Mouse (Mus musculus): ENCODE results near the gene Gm20538.
A peak's percentile ranks its signal among the peaks of the same experiment; 100 is the strongest.

Gene Gm20538

DNA sequence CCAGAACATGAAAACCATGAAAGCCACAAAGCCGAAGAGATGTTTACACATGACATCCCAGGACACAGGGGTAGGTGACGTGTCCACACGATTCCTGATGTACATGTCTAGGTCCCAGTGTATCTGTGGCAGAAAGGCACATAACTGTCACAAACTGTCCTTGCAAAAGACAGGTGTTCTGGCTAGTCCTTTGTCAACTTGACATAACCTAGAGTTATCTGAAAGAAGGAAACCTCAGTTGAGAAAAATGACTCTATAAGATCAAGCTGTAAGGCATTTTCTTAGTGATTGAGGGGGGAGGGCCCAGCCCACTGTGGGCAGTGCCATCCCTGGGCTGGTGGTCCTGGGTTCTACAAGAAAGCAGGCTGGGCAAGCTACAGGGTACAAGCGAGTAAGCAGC, at the start of gene Gm20538:
Gene Gm20538, minus strand, starts transcription at position 101 of the 400 bp plus-strand sequence.
- DNase-seq: no peak

DNA sequence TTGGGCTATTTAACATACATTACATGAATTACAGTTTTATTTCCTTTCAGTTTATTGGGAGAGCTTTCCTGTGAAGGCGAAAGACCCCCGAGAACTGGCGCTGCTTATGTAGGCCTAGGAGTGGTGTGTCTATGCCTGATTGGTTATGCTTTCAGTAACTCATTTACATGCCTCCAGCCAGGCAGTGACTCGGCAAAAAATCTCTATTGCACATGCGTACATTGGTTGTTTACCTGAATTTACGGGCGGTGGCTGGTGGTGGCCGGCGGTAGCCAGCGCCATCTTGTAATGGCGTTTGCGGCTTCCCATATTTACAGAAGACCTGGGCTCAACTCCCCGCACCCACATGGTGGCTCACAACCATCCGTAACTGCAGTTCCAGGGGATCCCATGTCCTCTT, 41.5 kb upstream of the Gm20538 start:
- no peak for DNase-seq

- DNase-seq: no peak
Measured at GRCm38 (mm10) chr19:44591638-44592037, 39.0 kb upstream of the Gm20538 start.

- no peak for DNase-seq
Measured at GRCm38 (mm10) chr19:44590992-44591391, 38.4 kb upstream of the Gm20538 start.

DNA sequence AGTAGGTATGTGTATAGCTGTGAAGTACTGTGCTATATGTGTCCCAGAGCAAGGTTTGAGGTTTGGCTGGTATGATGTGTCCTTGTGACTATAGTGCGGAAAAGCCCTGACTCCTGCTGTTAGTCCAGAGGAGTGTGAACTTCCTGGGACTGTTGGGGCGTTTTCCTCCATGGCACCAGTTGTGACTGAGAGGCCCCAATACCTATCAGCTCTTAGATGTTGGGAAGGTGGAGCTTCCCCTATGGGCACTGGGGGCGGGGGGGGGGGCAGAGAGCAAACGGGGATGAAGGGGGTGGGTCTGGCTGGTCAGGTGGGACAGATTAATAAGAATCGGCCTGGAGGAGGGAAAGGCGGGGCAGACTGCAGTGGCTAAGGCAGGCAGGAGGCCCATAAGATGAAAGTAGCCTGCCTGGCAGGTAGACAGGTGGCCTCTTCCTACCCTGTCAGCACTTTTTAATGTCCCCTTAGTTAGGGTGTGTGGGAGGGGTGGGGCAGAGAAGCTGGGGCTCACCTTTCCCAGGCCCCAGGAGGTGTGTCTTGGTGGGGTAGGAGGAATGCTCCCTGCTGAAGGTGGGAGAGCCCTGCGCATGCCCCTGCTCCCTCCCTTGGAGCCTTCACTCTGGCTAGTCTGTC, 37.1 kb upstream of the Gm20538 start:
- no peak for DNase-seq

DNA sequence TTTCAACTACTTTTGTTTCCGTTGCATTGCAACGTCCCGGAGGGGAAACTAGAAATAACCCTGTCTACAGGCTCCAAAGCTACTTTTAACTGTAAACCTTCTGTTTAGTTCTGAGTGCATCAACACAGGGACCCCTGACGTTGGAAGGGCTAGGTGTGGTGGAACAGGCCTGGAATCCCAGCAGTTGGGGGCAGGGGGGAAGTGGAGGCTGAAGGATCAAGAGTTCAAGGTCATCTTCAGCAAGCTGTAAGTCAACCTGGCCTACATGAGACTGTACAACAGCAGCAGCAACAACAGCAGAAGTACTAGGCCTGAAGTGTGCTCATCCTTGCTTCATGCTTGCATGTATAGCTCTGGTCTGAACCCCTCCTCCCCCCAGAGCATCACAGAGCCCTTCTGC, 35.4 kb upstream of the Gm20538 start:
- DNase-seq: no peak

DNA sequence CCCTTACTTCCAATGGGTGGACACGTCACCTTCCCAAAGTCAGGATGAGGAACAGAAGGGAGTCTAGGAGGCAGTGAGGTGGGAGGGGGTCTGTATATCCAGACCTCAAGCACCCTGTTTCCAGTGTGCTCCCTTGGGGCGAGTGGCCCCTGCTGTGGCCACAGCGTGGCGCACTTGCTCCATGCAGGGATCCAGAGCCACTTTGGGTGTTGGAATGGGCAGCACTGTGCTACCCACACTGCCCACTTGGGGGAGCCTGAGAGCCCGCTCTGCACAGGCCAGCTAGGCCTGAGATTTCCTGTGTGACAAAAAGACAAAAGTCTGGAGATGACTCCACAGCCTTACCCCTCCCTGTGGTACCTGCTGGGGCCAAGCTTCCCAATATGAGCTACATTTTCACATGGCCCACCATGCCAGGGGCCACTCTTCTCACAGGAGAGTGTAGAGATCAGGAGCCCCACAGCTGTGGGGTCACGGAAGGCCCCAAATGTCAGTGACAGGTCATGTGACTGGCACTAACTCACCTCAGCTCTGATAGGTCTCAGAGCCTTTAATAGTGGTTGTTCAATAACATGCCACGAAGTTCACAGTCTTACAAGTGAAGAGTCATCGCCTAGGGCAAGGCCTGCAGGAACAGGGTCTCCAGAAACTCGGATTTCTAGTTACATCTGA, 30.1 kb upstream of the Gm20538 start:
- peak; percentile 94 for DNase-seq

- DNase-seq: no peak
Measured at GRCm38 (mm10) chr19:44582103-44582502, 29.5 kb upstream of the Gm20538 start.

GRCm38 (mm10) chr19:44578038-44578437, 25.4 kb upstream of the Gm20538 start:
- DNase-seq: no peak

DNA sequence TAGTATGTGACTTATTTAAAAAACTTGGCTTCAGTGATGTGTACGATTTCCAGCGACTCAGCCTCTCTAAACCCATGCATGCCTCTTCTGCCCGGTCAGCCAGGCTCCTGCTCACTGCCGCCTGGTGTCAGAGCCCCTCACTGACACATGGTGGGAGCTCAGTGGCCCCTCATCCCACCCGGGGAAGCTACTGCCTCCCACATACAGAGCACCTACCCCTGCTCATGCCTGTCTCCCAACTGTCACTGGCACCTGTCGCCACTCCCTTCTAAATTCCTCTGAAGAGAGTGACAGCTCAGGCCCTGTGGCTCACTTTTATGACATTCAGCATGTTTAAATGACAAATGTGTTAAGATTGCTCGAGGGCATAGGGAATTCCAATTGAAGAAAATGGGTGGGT, 23.6 kb upstream of the Gm20538 start:
- DNase-seq: no peak

DNA sequence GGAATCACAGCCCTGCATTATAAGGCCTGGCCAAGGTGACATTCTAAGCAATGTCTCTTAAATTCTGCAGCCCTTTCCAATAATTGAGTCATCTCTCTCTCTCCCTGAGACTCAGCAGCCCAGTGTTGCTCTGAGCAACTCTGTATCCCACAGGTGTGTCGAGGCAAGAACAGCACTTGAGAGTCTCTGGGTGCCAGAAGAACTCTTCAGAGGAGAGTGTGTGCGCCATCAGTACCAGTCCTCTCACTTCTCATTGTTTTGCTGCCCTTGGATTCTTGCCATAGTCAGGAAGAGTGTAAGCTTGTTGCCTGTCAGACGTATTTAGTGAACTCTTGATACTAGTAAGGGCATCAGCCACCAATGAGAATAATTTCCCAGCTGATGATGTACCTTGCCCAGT, 15.1 kb upstream of the Gm20538 start:
- no peak for DNase-seq

DNA sequence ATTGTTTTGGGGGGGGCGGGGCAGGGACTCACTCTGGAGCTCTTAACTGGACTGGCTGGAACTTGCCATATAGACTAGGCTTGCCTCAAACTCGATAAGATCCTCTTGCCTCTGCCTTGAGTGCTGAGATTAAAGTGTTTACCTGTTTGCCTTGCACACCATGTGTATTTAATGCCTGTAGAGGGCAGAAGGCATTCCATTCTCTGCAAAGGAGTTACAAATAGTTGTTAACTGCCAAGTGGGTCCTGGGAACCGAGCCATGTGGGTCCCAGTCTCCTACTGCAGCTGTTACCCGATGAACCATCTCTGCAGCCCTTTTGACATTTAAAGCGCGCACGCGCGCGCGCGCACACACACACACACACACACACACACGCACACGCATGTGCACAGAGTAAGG, 11.4 kb upstream of the Gm20538 start:
- peak; percentile 30 for DNase-seq

DNA sequence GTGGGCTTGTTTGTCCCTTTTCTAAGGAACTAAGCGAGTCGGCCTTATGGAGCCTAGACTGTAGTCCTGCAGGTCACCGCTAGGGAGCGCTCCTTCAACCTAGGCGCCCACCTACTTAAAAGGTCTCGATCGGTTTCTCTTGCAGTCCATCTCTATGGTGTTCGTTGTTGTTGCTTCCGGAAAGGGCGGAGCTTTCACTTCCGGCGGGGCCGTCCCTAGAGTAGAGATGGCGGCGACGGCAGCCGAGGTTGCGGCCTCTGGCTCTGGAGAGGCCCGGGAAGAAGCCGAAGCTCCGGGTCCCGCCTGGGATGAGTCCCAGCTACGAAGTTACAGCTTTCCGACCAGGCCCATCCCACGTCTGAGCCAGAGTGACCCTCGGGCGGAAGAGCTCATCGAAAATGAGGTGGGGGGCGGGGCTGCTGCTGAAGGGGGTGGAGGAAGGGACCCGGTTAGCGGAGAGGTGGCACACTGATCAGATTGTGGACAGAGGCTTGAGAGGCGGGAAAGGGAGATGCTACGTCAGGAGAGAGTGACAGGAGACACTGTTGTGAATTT, 10.1 kb upstream of the Gm20538 start, which contains the start of gene Hif1an:
Gene Hif1an, plus strand, starts transcription at position 199 of the 555 bp plus-strand sequence.
- DNase-seq: peak; percentile 97

GRCm38 (mm10) chr19:44554861-44555590, 2.4 kb upstream of the Gm20538 start, which contains the start of gene Ndufb8:
Ndufb8 (minus strand) TSS chr19:44555440.
- peak; percentile 98 for DNase-seq

DNA sequence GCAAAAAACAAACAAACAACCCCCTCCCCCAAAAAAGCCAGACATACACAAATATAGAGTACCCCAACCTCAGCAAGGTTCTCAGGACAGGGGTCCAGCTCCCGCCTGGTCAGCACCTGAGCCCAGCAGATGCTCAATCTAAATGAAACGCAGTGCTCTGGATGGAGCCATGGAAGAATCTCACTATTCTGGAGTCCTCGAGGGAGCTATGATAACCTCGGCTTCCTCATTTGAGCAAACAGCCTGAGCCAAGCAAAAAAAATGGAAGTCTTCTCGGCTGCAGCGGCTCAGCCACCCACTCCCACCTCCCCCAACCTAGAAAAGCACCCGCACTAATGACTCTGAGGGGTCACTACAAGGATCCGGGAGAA, 1.8 kb upstream of the Gm20538 start:
- no peak for DNase-seq

- DNase-seq: no peak
Measured at GRCm38 (mm10) chr19:44553286-44553685, 655 bp upstream of the Gm20538 start.

DNA sequence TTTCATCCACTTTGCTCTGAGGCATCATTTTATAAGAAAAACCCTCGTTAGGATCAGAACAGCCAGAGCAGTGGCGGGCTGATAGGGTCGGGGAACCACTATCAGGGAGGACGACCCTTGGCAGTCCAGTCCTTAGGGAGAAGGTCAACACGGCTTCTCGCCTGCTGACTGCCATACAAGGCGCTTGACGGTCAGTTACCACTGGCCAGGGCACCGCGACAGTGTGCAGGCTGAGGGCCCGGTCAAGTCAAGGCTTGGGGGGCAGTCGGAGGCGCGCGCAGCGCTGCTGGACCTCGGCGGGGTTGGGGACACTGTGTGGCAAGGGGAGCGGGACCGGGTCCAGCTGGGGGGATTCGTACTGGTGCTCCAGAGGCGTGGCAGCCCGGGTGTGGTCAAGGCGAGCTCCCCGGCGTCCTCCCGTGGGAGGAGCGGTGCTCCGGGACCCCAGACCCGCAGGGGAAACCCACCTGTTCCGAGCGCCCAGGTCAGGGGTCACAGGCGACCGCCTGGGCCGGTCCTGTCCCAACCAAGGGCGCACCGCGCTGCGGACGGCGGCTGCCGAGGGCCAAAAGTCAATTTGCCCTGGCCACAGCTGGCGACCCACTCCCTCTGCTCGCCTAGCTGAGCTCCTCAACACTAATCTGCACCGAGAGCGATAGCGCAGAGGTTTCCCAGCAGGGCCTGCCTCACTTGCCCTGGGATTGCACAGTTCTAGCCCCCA, 7.2 kb downstream of the Gm20538 start, which contains the start of gene Sec31b:
Gene Sec31b, minus strand, starts transcription at position 544 of the 721 bp plus-strand sequence.
- DNase-seq: peak; percentile 59

- peak; percentile 84 for DNase-seq
Measured at GRCm38 (mm10) chr19:44544775-44545174, 7.9 kb downstream of the Gm20538 start.

DNA sequence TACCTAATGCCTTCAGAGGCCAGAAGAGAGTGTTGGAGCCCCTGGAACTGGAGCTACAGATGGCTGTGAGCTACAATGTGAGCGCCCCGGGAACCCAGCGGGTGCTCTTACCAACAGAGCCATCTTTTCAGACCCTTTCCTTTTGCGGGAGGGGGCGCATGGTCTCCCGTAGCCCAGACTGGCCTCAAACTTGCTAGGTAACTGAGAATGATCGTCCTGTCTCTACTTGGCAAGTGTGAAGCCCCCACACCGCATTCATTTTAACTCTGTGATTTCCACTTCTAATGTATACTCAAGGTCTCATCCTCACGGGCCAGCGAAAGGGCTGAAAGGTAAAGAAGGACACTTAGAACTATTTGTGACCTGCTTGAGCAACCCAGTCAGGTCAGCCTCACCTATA, 8.3 kb downstream of the Gm20538 start:
- no peak for DNase-seq

GRCm38 (mm10) chr19:44542694-44543178, 9.9 kb downstream of the Gm20538 start:
- DNase-seq: no peak

- DNase-seq: no peak
Measured at GRCm38 (mm10) chr19:44537416-44537815, 15.2 kb downstream of the Gm20538 start.

DNA sequence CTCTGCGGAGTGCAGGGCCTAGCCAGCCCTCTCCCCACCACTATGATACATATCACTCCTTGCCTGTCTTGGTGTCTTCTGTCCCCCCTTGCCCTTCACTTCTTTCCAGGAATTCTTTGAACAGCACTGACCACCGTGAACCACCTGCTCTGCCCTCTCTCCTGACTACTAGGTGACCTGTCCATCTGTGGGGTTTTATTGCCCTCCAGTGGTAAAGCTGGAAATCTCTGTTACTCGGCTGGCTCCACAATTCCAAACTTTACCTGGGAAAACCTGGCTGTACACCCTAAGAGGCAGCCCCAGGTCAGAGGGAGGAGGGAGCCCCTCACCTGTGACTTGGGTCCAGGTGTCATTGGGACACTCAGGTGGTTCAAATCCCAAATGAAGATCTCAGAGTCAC, 17.3 kb downstream of the Gm20538 start:
- DNase-seq: peak; percentile 27

DNA sequence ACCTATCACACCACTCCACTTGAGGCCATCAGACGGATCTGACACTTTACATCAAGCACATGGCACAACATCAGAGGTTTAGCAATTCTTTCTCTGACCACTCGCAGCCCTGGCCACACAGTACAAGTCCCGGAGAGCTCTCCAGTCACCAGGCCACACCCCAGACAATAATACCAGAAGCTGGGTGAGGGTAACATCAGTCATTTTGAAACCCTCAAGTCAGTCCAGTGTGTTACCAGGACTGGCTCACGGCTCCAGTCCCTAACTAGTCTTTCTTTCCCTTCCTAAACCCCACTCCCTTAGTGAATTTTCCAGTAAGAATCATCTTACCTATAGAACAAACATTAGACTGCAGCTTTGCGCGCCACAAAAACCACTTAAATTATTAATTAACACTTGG, 22.6 kb downstream of the Gm20538 start:
- no peak for DNase-seq
